Mouse (Mus musculus): ENCODE results near the gene Edem3.
"Not testable (repeated sequence)": the region's sequence is repeated elsewhere in the genome, so short reads cannot be mapped to it uniquely, and the experiment has no call there.

The Edem3 gene

DNA sequence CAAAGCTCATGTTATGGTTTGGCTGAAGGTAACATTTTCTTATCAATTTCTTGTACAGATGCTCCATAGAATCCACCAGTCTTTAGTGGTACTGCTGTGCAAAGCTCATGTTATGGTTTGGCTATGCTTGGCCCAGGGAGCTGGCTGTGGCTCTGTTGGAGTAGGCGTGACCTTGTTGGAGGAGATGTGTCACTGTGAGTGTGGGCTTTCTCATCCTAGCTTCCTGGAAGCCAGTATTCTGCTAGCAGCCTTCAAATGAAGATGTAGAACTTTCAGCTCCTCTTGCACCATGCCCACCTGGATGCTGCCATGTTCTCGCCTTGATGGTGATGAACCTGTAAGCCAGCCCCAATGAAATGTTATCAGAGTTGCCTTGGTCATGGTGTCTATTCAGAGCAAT is 5.3 kb upstream of the Edem3 start:
- not testable (repeated sequence) for DNase-seq (ENCODE audit: extremely low spot score, low read depth, low spot score)

DNA sequence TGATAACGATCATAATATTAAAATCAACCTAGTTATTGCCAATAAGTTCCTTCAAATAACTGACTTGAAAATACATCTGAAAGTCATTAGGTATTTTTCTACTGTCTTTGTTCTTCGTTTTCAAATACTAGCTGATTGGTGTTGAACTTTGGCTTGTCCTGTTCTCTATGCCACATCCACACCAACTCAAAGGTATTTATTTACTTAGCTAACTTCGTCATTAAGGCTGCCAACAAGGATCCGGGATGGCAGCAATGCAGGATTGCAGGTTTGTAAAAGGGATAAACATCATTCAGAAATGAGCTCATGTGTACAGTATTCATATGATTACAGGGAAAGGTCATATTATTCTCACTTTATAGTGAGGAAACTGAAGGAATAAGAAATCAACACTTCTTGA is 2.2 kb upstream of the Edem3 start:
- DNase-seq (ENCODE audit: extremely low spot score, low read depth, low spot score) = no peak

DNA sequence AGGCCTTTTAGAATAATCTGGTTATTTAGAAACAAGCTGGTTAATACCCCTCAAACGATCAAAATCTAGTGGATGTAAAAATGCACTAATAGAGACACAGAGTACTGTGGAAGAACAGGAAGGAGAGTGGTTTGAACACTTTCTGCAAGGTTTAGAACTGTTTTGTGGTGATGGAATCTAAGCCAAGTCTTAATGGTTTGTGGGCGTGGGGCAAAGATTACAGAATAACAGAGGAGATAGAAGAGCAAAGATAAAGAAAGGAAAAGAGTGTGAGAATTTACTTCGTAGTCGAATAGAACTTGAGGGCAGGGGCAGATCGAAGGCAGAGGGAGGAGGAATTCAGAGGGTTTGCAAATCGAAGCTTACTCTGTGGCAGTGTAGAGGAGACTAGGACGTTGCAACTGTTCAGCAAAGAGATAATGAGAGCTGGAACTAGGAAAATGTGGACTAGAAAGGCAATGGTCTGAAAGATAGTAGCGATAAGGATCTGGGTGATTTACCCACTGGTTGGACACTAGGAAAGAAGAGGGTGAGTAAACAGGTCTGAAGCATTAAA is 1.7 kb upstream of the Edem3 start:
- DNase-seq (ENCODE audit: extremely low spot score, low read depth, low spot score) = no peak

DNA sequence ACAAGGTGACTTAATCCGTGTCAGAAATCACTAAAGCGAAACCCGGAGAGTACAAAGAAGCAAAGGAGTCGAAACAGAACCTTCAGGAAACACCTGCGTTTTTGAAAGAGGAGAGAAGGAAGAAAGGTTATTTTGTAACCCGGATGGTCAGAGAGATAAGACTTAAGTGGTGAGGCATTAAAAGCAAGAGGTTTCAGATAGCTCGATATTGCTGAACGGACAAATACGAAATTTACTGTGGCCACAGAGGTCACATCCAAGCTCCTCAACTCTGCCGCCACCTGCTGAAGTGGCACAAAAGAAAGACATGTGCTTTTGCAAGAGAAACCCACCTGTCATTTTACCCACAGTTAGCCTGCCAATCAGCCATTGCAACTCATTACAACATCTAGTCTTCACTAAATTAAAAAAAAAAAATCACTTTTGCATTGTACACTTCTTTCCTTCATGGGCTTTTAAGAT is 1.1 kb upstream of the Edem3 start:
- DNase-seq (ENCODE audit: extremely low spot score, low read depth, low spot score) = no peak

DNA sequence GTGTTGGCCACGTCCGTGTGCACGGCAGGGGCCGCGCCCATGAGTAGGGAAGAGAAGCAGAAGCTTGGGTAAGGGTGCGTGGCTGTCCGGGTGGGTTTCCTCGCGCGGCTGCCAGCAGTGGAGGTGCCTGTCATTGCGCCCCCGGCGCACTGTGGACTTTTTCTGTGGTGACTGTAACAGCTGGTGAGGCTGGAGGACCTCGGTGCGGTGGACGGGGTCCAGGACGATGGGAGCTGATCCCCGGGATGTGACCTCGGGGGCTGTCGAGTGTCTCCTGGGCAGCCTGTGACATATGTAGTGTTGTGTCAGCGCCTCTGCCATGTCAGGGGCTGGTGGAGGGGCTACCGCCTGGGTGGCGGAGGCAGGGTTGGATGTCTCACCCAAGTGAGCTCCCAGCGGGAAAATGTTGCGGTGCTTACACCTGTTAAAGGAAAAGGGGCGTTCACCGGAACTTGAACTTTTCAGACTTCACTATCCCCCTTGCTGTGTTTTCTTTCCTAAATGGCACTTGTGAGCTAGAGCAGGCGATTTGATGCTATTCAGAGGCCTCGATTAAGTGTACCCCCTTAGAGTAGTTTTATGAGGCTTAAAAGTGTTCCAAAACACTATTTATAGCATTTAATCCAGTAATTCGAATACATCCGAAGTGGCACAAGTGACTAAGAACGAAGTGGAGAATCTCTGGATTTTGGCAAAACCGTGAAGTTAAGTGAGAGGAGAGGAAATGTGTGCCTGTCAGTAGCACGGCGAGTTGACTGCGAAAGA is 671 bp downstream of the Edem3 start:
- DNase-seq (ENCODE audit: extremely low spot score, low read depth, low spot score) = no peak

DNA sequence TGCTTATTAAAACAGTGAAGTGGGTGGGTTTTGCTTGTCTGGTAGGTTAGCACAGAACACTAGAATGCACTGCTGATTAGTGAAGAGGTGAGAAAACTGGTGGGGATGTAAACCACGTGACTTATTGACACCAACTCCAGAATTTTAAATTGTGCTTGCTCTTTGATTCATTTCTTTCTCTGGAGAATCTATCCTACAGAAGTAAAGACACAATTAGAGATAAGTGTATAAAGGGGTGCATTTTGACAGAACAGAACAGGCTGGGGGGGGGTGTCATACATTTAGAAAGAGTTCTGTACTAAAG is 1.2 kb downstream of the Edem3 start:
- DNase-seq (ENCODE audit: extremely low spot score, low read depth, low spot score) = no peak

DNA sequence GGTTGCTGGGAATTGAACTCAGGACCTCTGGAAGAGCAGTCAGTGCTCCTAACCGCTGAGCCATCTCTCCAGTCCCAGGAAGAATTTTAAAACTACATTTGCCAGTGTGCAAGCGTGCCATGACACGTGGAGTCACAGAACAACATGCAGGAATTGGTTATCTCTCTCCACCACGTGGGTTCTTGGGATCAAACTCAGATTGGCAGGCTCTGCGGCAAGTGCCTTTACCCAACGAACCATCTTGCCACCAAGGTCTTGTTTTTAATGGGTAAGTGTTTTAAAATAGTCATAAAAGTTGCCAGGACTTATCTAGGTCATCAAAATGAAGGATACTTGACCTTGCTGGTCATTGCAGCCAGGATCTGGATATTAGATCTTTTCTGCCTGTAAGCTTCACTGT is 3.1 kb downstream of the Edem3 start:
- no peak for DNase-seq (ENCODE audit: extremely low spot score, low read depth, low spot score)

DNA sequence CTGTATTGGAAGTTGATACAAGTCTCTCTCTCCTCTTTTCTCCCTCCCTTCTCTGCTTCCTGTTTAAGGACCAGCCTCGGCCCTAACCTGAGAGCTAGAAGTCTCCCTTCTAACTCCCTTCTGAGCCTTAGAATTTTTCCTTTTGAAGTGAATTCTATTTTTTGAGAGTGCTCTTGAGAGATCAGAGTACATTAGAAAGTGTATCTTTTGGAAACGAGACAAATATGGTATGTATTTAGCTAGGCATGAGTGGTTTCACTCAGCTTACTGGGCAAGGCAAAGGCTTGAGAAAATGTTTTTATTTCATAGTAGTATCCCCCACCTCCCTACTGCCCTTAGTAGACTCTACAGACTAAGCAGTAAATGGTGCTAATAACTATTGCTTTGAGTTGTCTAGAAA is 3.8 kb downstream of the Edem3 start:
- no peak for DNase-seq (ENCODE audit: extremely low spot score, low read depth, low spot score)

DNA sequence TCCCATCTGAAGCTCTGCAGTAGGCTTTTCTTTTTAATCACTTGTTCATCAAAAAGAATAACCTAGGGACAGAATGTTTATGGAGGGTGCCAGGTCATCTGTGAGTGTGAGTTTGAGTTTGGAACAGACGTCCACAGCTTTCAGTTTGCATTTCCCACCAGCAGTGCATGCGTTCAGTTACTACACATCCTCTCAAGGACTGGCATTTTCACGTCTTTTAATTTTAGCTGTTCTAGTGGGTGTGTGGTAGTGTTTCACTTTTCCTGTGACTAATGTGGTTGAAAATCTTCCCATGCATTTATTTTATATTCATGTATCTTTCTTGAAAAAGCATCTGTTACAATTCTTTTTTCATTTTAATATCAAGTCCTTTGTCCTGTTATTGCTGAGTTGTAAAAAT is 9.1 kb downstream of the Edem3 start:
- no peak for DNase-seq (ENCODE audit: extremely low spot score, low read depth, low spot score)

DNA sequence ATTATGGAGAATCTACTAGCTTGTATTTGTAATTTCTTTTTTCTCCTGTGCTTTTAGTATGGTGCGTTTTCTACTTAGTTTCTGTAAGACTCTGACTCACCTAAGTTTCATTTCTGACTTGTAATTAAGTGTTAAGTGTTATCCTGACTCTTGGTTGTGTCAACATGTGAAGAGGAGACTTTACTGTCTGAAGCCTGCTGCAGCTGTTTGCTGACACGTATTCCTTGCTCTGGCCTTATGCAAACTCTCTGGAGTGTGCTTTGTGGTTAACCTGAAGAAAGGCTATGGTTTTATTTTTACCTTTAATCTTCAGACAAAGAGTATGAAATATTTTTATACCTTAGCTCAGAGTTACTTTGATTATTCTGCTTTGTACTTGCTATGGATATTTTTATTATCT is 11.0 kb downstream of the Edem3 start:
- DNase-seq (ENCODE audit: extremely low spot score, low read depth, low spot score) = no peak

DNA sequence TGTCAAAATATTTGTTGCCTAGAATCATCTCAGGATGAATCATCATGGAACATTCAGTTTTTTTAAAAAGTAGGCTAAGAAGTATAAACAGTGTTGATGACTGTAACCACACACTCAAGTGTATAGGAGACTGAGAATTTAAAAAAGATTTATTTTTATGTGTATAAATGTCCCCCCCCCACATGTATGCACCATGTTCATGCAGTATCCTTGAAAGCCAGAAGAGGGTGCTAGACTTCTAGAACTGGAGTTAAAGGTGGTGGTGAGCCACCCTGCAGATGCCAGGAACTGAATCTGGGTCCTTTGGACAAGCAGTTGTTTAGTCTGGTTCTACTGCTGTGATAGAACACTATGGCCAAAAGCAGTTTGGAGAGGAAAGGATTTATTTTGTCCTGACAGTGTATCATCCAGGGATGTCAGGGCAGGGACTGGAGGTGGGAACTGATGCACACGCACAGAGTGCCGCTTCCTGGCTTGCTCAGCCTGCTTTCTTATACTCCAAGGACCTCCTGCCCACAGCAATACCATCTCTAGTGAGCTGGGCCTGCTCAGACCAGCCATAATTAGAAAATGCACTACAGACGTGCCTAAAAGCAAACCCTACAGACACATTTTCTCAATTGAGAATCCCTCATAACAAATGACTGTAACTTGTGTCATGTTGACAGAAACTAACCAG is 11.9 kb downstream of the Edem3 start:
- no peak for DNase-seq (ENCODE audit: extremely low spot score, low read depth, low spot score)

DNA sequence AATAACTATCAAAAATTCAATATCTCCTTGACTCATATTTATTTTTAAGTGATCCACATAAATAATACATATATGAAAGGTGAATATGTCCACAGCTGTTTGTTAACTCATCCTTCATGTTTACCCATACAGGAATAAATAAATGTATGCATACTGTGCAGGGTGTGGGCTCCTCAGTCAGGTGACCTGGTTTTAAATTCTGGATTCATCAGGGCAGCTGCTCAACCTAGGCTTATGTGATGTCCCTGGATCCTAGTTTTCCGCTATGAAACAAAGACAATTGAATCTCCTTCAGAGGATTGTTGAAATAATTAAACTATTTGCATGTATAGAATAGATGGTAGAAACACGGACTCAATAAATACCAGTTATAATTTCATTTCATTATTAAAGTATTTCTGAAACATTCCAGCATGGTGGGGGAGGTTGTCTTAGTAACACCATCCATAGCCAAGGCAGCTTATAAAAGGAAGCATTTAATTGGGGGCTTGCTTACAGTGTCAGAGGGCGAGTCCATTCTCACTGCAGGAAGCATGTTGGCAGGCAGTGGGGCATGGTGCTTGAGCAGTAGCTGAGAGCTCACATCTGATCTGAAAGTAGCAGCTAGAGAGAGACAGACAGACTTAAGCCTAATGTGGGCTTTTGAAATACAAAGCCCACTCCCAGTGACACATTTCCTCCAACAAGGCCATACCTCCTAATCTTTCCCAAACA is 14.2 kb downstream of the Edem3 start:
- no peak for DNase-seq (ENCODE audit: extremely low spot score, low read depth, low spot score)

DNA sequence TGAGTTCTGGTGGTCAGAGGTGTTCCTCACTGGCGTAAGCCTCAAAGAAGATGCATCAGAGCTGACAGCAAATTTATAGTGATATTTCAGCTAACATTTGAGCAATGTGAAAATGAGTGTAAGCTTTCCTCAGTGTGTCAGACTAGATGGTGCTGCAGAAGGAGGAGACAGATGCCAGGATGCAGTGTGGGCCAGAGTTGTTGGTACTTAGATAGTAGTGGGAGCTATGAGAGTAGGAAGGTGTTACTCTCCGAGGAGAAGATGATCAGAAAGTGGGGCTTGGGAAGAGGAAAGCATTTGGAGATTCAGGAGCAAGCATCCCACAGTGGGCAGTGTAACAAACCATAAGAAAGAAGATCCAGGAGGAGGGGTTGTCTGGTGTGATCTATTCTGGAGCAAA is 22.4 kb downstream of the Edem3 start:
- DNase-seq (ENCODE audit: extremely low spot score, low read depth, low spot score) = no peak

DNA sequence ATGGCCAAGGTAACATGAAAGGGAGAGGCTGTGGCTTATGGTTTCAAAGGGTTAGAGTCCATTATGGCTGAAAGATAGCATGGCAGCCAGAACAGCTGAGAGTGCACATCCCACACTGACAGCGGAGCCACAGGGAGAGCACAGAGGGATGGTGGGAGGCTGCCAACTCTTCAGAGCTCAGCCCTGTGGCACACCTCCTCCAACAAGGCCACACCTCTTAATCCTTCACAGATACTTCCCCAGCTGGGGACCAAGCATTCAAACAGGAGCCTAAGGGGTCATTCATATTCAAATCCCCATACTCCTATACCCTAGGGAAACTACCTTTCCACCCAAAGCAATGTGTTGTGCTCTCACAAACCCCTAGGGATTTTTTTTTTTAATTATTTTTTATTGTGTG is 23.4 kb downstream of the Edem3 start:
- no peak for DNase-seq (ENCODE audit: extremely low spot score, low read depth, low spot score)

DNA sequence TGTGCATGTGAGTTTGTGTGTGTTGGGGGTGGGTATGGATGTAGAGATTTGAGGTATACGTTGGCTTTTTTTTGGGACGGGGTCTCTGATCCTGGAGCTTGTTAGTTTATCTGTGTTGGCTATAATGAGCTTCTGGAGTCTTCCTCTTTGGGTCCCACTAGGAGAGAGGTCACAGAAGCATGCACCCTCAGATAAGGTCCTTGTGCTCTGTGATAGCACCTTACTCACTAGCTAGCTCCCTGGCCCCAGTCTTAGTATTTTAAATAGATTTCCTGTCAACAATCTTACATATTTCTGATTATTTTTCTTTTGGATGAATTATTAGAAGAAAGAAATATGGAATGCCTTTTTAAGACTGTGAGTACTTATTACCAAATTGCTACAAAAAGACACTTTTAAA is 24.1 kb downstream of the Edem3 start:
- DNase-seq (ENCODE audit: extremely low spot score, low read depth, low spot score) = no peak

DNA sequence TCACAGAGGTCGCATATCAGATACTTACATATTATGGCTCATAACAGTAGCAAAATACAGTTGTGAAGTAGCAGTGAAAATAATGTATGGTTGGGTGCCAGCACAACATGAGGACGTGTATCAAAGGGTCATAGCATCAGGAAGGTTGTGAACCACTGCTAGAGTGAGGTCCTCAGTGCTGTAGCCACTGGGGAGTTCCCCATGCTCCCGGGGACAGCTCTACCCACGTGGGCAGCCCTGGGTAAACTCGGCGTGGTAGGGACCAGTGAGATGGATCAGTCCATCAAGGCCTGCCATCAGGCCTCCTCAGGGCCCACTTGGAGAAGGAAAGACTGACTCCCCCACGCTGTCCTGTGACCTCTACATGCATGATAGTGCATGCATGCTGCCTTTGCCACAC is 26.3 kb downstream of the Edem3 start:
- no peak for DNase-seq (ENCODE audit: extremely low spot score, low read depth, low spot score)

DNA sequence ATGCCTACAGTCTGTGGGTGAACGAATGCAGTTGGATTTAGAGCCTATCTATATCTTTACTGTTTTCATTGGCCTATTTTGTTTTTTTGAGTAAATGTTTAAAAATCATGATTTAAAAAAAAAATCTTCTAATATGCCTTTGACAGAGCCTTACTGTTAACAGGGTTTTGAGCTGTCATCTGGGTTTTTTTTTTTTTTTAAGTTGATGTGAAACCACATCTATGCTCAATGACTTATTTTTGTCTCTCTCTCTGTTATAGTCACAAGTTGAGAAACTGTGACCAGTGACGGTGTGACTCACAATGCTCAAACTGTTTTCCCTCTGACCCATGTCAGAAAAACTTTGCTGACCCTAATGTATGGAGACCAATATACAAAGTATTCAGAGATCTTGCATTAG is 28.2 kb downstream of the Edem3 start:
- no peak for DNase-seq (ENCODE audit: extremely low spot score, low read depth, low spot score)

DNA sequence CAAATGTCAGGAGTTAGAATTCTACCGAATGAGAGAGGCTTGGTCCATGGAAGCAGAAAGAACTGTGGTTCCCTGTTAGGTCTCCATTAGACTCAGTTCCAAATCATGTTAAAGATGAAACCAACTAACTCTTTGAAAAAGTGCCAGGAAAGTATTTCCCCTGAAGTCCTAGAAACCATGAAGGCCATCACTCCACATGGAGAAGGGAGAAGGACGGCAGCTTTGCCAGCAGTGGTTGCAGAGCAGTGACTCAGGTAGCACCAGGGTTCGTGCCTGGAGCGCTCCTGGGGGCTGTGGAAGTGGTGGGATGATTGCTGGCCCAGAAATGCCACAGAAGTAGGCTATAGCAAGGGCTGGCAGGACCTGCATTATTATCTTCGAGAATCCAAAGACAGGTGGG is 31.2 kb downstream of the Edem3 start:
- DNase-seq (ENCODE audit: extremely low spot score, low read depth, low spot score) = no peak

DNA sequence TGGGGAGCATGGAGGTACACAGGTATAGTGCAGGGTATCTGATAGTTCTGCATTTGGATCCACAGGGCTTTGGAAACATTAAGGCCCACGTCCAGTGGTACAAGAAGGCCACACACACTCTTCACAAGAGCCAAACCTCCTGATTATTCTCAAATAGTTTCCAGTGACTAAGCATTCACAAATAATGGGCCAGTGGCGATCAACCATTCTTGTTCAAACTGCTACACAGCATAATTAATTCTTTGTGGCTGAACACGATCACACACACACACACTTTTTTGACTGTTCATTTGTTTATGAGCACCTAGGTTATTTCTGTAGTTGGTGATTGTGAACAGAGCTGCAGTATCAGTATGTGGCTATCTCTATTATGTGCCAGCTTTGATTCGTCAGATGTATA is 34.0 kb downstream of the Edem3 start:
- DNase-seq (ENCODE audit: extremely low spot score, low read depth, low spot score) = no peak

DNA sequence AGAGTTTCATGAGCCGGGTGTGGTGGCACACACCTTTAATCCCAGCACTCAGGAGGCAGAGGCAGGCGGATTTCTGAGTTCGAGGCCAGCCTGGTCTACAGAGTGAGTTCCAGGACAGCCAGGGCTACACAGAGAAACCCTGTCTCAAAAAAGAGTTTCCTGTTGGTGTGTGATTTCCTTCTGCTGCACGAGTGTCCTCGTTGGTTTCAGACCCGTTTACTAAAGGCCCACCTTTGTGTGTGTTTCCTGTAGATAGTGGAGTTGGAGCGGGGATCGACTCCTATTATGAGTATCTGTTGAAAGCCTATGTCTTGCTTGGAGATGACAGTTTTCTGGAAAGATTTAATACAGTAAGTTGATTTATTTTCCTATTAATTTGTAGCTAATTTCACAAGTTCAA is 36.9 kb downstream of the Edem3 start:
- not testable (repeated sequence) for DNase-seq (ENCODE audit: extremely low spot score, low read depth, low spot score)

DNA sequence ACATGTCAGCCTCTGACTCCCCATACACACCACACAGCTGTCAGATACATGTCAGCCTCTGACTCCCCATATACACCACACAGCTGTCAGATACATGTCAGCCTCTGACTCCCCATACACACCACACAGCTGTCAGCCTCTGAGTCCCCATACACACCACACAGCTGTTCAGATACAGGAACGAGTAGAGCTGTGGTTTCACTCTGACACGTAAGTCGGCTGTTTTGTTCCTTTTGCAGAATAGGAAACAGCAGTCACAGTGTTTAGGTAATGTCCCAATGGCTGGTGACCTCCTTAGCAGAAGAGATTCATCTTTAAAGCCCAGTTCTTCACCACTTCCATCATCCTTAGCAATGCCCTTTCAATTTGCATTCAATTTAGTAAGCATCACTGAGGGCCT is 47.6 kb downstream of the Edem3 start:
- not testable (repeated sequence) for DNase-seq (ENCODE audit: extremely low spot score, low read depth, low spot score)

DNA sequence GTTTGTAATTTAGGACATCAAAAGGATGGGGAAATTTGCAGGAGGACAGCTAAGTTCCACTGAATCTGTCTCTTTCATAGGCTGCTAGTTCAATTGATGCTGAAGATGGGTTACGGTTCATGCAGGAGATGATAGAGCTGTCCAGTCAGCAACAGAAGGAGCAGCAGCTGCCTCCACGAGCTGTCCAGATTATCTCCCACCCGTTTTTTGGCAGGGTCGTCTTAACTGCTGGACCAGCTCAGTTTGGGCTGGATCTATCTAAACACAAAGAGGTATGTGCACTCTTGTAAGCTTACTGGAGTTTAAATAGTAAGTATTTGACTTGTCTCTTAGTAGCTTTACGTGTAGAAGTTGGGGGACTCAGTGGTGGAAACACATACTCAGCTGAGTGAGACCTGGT is 52.1 kb downstream of the Edem3 start:
- no peak for DNase-seq (ENCODE audit: extremely low spot score, low read depth, low spot score)

All from hindlimb bud, embryonic 11.5 days (tissue).